Mouse (Mus musculus) bone marrow, adult 2 months (tissue): ENCODE results near the gene Prr13.

ENCODE experiments used
- CTCF ChIP-seq: fragments of 200-500 bp; IDR thresholded peaks from 2 replicates; pipeline ENCODE4 v1.5.1; 2011; ENCODE audit warnings: low read length, control low read depth; ENCODE audit not compliant: control insufficient read depth, insufficient read depth
- POLR2A ChIP-seq: fragments of 200-500 bp; IDR thresholded peaks from 2 replicates; pipeline ENCODE4 v1.6.1; 2011; ENCODE audit warnings: low read depth, mild to moderate bottlenecking, control low read depth, low read length, borderline replicate concordance; ENCODE audit not compliant: control insufficient read depth

DNA sequence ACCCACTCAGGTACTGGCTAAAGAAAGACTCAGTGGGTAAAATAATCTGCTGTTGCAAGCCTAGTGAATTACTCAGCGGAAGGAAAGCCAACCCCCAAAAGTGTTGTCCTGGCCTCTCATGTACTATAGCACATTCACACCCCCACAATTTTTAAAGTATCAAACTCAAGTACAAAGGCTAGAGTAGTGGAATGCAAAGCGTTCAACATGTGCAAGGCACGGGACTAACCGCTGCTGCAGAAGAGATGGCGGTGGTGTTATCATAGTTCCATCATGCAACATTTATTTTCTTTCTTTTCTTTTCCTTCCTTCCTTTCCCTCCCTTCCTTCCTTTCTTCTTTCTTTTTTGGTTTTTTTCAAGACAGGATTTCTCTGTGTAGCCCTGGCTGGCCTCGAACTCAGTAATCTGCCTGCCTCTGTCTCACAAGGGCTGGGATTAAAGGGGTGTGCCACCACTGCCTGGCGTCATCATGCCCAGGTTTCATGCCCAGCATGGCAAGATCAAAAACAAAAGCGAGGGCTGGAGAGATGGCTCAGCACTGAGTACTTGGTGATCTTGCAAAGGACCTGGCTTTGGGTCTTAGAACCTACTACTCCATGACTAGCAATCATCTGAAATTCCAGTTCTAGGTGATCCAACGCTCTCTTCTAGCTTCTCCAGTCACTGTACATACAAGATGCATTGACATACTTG is 47.1 kb downstream of the Prr13 start:
- TF ChIP-seq CTCF (no peak), POLR2A (no peak)
